In genomic region chr2:91948151-91948509, GRCm38 (mm10) we compare ENCODE assay signal across 10 mouse cellular contexts. TPM values are rescaled to one million over a fixed set of nuclear protein-coding genes. Genes with fewer than 3 reads are reported as not detected.
DNase-seq lines count a peak whose midpoint lies in the region; ATAC-seq lines count a peak whose summit lies in the region.
"Had no signal": no experiment of that assay in that cellular context is flagged by ENCODE, and none has a peak within 500 bp of the region (broad histone marks: within the 10 kb centered on the region; RNA-seq: fewer than 3 reads in every experiment).

No protein-coding gene starts in this region.

- H3K4me3 ChIP-seq in kidney, embryonic 15.5 days (replicated peaks) = no peak overlapping the region
- H3K4me3 ChIP-seq in limb, embryonic 12.5 days (replicated peaks) = no peak overlapping the region

- H3K4me2 ChIP-seq in kidney, embryonic 15.5 days = 0 out of 2 replicates have a peak overlapping the region, but pooled peaks have one; percentile 15
- H3K4me2 ChIP-seq in limb, embryonic 12.5 days = no peak overlapping the region

- no peak for ATAC-seq in kidney, embryonic 15.5 days (replicated peaks; ENCODE audit: low FRiP score)
- ATAC-seq in erythroid progenitor cell, adult 5-6 weeks (replicated peaks; ENCODE audit: low FRiP score, poor library complexity, severe bottlenecking) = peak; percentile 50
- no peak for ATAC-seq in limb, embryonic 12.5 days (ENCODE audit: insufficient number of reproducible peaks, insufficient read depth, low FRiP score, low TSS enrichment, low read depth)
- peak; percentile 0; the same call in 1 of the 2 replicates for ATAC-seq in monocyte, adult 5-6 weeks (replicated peaks; ENCODE audit: insufficient number of reproducible peaks, low FRiP score, low TSS enrichment, poor library complexity, severe bottlenecking)

- no peak for DNase-seq in kidney, adult 18-20 months
- no peak for DNase-seq in ovary, postnatal 14 days (ENCODE audit: low spot score)
- no peak for DNase-seq in natural killer cell, adult 2 months (ENCODE audit: low spot score in 2 of 2)
- DNase-seq in cerebellum, postnatal 36 days = no peak

- peak overlapping the region; percentile 77 for H3K27ac ChIP-seq in kidney, embryonic 15.5 days
- H3K27ac ChIP-seq in limb, embryonic 12.5 days = peak overlapping the region; percentile 41; the same call in 1 of the 2 replicates

- peaks cover 3% of the 10 kb centered on the region; the same call in 1 of the 2 replicates for H3K36me3 ChIP-seq in kidney, embryonic 15.5 days
- H3K36me3 ChIP-seq in limb, embryonic 12.5 days = peaks cover 11% of the 10 kb centered on the region; the same call in 1 of the 2 replicates

- H3K9ac ChIP-seq in kidney, embryonic 15.5 days = no peak overlapping the region
- H3K9ac ChIP-seq in limb, embryonic 12.5 days (replicated peaks) = 0 out of 2 replicates have a peak overlapping the region, but pooled peaks have one; percentile 23

- H3K9me3 ChIP-seq in kidney, embryonic 15.5 days (replicated peaks) = no peaks in the 10 kb centered on the region
- no peaks in the 10 kb centered on the region for H3K9me3 ChIP-seq in limb, embryonic 12.5 days

- H3K4me1 ChIP-seq in kidney, embryonic 15.5 days = peaks cover 62% of the 10 kb centered on the region
- H3K4me1 ChIP-seq in limb, embryonic 12.5 days (replicated peaks) = peaks cover 56% of the 10 kb centered on the region

- 64% methylated on average over 6 of the region's 6 CpGs for WGBS in kidney, embryonic 15.5 days
- WGBS in limb, embryonic 12.5 days = 75% methylated on average over 6 of the region's 6 CpGs

- no peaks in the 10 kb centered on the region for H3K27me3 ChIP-seq in kidney, embryonic 15.5 days
- no peaks in the 10 kb centered on the region for H3K27me3 ChIP-seq in limb, embryonic 12.5 days
- H3K27me3 ChIP-seq: Patski had no signal

RNA-seq across cellular contexts. Expression of gene Gm9821, which starts 2.6 kb away (rescaled TPM):
- 0.49 and 0.53 TPM in 2 replicates for polyA plus RNA-seq in kidney, embryonic 15.5 days (2015; fragmentation: Nextera tagmentation; extraction: Ambion mirVana)
- not detected in 2 replicates for total RNA-seq in erythroid progenitor cell, adult 5-6 weeks (2015; ENCODE audit: low replicate concordance)
- total RNA-seq in erythroid progenitor cell, adult 5-6 weeks (2017; ENCODE audit: low replicate concordance) = 0.13 TPM in 1 of 2 replicates, not detected in the other
- 0.28 and 0.59 TPM in 2 replicates for polyA plus RNA-seq in limb, embryonic 12.5 days (2016; fragmentation: Nextera tagmentation; extraction: Ambion mirVana)
- 0.29 to 0.97 TPM (median 0.32 TPM) in 3 replicates for total RNA-seq in monocyte, adult 5-6 weeks (2017)

RNA-seq across cellular contexts. Expression of gene Mdk, which starts 16.0 kb away (rescaled TPM):
- polyA plus RNA-seq in kidney, embryonic 15.5 days (2015; fragmentation: Nextera tagmentation; extraction: Ambion mirVana) = 1,215 and 1,266 TPM in 2 replicates
- total RNA-seq in erythroid progenitor cell, adult 5-6 weeks (2015; ENCODE audit: low replicate concordance) = not detected in 2 replicates
- total RNA-seq in erythroid progenitor cell, adult 5-6 weeks (2017; ENCODE audit: low replicate concordance) = not detected in 2 replicates
- 2,281 and 2,291 TPM in 2 replicates for polyA plus RNA-seq in limb, embryonic 12.5 days (2016; fragmentation: Nextera tagmentation; extraction: Ambion mirVana)
- 10.2 TPM in 1 of 3 replicates, not detected in the others for total RNA-seq in monocyte, adult 5-6 weeks (2017)
- total RNA-seq: hematopoietic stem cell, adult 5-6 weeks had no signal

RNA-seq across cellular contexts. Expression of gene Chrm4, which starts 21.1 kb away (rescaled TPM):
- polyA plus RNA-seq in kidney, embryonic 15.5 days (2015; fragmentation: Nextera tagmentation; extraction: Ambion mirVana) = 0.42 TPM in 1 of 2 replicates, not detected in the other
- 1.3 TPM in 1 of 2 replicates, not detected in the other for total RNA-seq in erythroid progenitor cell, adult 5-6 weeks (2015; ENCODE audit: low replicate concordance)
- total RNA-seq in erythroid progenitor cell, adult 5-6 weeks (2017; ENCODE audit: low replicate concordance) = not detected in 2 replicates
- polyA plus RNA-seq in limb, embryonic 12.5 days (2016; fragmentation: Nextera tagmentation; extraction: Ambion mirVana) = 0.33 and 0.65 TPM in 2 replicates
- 0.29 TPM in 1 of 3 replicates, not detected in the others for total RNA-seq in monocyte, adult 5-6 weeks (2017)
- total RNA-seq: hematopoietic stem cell, adult 5-6 weeks had no signal
- polyA plus RNA-seq: Patski had no signal

RNA-seq across cellular contexts. Expression of gene Dgkz, which starts 27.5 kb away (rescaled TPM):
- 37.7 and 46.7 TPM in 2 replicates for polyA plus RNA-seq in kidney, embryonic 15.5 days (2015; fragmentation: Nextera tagmentation; extraction: Ambion mirVana)
- total RNA-seq in erythroid progenitor cell, adult 5-6 weeks (2015; ENCODE audit: low replicate concordance) = 25.6 and 54.1 TPM in 2 replicates
- 8.7 and 11.9 TPM in 2 replicates for total RNA-seq in erythroid progenitor cell, adult 5-6 weeks (2017; ENCODE audit: low replicate concordance)
- polyA plus RNA-seq in limb, embryonic 12.5 days (2016; fragmentation: Nextera tagmentation; extraction: Ambion mirVana) = 33.7 and 39.9 TPM in 2 replicates
- total RNA-seq in monocyte, adult 5-6 weeks (2017) = 83.0 to 148 TPM (median 110 TPM) in 3 replicates

Comparison
In these comparisons a context has a peak if more than half of its experiments do, and no peak if none do; other contexts are left out.
1. ATAC-seq: peak in erythroid progenitor cell, adult 5-6 weeks (single experiment) and monocyte, adult 5-6 weeks (single experiment); none in kidney, embryonic 15.5 days (single experiment) and limb, embryonic 12.5 days (single experiment).